Mouse (Mus musculus): ENCODE measurements around the gene Gm11273.
"Not testable (repeated sequence)": the region's sequence is repeated elsewhere in the genome, so short reads cannot be mapped to it uniquely, and the experiment has no call there.

Gene Gm11273

DNA sequence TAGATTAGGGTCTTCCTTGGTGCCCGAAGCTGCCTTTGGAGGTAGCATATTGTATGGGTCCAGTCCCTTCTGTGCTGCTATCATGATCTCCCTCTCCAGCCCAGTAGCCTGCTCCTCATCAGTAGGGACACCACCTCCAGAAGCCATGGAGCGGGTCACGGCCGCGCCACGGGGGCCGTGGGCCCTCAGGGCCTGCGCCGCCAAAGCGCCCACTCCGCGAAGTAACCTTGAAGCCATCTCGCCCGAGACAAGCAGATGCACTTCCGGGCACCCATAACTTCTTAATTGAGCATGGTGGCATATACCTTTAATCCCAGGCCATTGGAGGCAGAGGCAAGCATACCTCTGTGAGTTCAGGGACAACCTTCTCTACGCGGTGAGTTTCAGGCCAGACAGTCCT lies at the start of gene Gm11273:
Gene Gm11273 (minus strand): TSS at position 237 of the 400 bp plus-strand sequence.
- not testable (repeated sequence) for DNase-seq

DNA sequence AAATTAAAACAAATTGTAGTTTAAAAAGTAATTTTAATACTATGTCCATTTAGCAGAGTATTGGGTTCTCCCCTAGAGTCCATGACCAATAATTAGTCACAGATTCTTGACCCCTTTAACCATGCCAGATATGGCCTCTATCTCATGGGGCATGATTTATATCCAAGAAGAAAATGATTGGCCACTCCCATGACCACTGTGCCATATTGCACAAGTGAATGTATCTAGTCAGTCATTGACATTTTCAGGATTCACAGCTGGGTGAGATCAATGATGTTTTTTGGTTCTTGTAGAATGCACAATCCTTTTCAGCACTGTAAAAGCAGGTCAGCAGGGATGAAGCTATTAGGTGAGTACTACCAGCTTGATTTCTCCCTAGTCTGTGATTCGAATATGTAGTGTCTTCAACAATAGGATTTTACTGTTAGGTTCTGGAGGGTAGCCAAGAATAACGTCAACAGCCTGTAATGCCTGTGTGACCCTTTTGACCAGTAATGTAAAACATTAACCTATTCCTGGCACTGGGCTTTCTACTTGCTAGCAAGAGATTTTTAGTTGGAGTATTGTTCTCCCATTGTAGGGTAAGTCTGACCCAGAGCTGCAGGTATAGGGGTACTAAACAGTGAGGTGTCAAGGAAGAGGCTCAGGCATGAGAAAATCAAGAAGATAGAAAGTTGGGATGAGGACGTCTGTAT lies 49.3 kb upstream of the Gm11273 start:
- no peak for DNase-seq

DNA sequence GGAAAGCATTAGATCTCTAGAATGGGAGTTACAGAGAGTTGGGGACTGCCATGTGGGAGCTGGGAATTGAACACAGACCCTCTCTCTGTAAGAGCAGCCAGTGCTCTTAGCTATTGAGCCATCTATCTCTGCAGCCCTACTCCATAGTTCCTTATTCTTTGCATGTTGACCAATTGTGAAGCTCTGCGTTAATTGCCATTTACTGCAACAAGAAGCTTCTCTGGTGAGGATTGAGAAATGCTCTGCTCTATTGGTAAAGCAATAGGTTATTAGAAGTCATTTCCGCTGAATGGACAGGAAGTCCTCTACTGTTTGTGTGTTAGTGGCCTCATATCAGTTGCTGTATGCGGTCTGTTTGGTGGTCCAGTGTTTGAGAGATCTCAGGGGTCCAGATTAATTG lies 48.3 kb upstream of the Gm11273 start:
- no peak for DNase-seq

DNA sequence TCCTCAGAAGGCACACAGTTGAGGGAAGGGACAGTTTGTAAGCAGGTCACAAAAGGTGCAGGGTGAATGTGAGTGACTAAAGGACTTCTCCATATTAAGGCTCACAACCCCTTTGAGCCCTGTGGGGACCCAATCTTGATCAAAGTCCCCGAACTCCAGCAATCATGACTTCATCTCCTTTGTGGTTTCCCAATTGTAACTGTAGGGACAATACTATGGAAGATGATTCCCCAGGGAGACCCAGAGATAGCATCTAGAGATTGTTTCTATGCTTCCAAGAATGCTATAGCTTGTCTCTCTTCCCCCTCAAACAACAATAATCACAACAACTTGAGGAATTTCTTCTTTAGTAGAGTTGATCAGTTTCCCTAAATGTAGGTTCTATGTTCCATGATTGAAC lies 41.5 kb upstream of the Gm11273 start, which contains the start of gene Olfr1366:
Gene Olfr1366 (minus strand): TSS at position 101 of the 400 bp plus-strand sequence.
- no peak for DNase-seq

DNA sequence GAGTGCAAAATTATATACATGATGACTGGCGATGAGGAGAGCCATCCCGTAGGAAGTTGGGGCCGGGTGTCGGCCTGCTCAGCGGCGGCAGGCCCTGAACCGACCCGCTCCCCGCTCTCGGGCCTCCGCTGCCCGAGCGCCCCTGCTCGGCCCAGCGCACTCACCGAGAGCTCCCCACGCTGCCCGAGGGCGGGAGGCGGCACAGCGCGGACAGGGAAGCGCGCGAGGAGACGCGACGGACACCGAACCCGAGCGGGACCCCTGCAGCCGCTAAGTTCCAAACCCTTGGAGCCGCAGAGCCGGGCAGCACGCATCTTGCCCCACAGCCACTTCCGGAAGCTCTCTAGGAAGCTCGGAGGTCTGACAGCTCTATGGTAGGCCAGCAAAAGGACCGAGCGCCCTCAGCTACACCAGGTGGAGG lies 29.6 kb upstream of the Gm11273 start, which contains the start of gene Zkscan8:
Gene Zkscan8 (minus strand): TSS at position 340 of the 421 bp plus-strand sequence.
- DNase-seq: peak; percentile 91

DNA sequence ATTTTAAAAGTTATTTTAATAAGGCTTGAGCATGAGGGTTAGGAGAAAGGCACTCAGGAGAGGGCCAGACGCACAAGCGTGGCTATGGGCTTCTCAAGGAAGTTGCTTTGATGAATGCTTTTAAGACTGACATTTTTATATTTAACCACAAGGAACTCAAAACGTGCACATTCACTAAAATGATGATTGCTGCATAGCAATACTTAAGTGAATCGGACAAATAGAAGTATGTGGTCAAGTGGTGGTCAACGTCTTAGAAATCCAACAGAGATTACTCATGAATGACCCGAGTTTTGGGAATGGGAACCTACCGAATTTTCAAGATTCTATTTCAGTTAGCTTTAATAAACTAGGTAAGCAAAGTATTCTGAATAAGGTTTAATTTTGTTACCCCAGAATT lies 28.9 kb upstream of the Gm11273 start:
- no peak for DNase-seq

DNA sequence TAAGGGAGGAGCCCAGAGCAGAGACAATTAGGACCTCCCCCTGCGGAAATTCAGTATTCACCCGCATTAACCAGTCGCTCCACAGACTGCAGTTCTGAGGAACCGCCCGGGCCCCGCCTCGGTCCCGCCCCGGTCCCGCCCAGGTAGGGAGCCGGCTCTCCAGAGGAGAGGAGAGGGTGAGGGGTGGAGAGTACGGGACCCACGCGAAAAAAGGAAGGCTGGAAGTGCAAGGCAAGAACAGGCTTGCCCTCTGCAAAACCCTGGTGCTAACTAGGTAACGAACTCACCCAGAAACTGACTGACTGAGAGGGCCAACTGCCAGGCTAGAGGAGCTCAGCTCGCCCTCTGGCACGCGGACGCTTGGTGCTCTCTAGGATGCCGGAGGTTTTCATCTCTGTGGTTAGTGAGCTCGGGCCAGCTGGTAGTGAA lies 5.0 kb upstream of the Gm11273 start:
- peak; percentile 77 for DNase-seq

DNA sequence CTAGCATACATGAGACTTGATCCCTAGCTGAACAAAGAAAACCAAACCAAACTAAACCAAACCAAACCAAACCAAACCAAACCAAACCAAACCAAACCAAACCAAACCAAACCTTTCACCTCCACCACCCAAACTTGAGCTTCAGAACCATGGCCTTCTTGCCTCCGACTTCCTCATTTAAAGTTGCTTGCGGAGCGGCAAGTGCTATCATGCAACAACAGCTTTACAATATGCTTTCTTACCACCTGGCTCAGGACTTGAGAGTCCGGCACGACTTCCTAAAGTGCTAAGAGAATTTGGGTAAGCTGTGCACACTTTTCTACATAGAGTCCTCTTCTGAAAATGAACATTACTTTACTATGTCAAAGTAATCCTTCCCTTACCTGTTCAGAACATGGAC lies 1.1 kb upstream of the Gm11273 start:
- no peak for DNase-seq

DNA sequence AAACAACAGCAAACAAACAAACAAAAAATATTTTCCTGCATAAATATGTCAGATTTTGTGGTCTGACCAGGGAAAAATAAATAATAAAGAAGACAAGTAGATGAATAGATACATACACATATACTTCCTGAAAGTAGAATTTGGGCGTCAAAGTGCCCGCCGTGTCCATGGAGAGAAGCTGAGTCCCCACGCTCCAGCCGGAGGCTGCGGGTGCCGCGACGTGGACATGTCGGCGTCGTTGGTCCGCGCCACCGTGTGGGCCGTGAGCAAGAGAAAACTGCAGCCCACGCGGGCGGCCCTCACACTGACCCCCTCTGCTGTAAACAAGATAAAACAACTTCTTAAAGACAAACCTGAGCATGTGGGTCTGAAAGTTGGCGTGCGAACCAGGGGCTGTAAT lies 6.1 kb downstream of the Gm11273 start, which contains the start of gene AK157302:
Gene AK157302 (plus strand): TSS at position 144 of the 400 bp plus-strand sequence.
- DNase-seq: no peak

DNA sequence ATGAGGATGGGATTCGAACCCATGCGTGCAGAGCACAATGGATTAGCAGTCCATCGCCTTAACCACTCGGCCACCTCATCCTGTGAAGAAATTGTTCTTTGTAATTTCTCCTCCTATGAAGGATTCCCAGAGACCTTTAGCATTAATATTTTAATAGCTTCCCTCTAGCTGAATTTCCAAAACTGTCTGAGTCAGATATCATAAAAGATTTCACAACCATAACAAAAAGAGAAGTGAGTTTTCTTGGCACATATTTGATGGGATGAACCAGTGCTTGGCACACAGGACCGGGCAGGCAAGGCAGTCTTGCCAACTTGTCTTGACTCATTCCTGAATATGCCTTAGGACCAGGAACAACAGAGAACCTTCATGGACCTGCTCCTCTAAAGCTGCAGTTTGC lies 8.4 kb downstream of the Gm11273 start:
- no peak for DNase-seq

DNA sequence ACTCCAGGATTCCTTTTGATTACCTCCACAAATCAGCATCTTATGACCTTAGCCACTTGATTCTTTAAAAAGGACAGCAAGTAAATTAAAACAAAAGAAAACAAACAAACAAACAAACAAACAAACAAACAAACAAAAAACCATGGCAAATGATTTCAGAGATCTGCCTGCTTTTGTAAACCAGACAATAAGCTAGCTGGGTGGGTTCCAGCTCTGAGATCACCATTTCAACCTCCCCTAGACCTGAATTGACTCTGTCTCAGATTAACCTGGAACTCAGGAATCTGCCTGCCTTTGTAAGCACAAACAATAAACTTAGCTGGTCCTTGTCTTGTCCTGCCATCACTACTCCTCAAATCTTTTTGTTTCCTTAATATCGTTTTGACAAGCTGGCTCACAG lies 14.3 kb downstream of the Gm11273 start:
- no peak for DNase-seq

DNA sequence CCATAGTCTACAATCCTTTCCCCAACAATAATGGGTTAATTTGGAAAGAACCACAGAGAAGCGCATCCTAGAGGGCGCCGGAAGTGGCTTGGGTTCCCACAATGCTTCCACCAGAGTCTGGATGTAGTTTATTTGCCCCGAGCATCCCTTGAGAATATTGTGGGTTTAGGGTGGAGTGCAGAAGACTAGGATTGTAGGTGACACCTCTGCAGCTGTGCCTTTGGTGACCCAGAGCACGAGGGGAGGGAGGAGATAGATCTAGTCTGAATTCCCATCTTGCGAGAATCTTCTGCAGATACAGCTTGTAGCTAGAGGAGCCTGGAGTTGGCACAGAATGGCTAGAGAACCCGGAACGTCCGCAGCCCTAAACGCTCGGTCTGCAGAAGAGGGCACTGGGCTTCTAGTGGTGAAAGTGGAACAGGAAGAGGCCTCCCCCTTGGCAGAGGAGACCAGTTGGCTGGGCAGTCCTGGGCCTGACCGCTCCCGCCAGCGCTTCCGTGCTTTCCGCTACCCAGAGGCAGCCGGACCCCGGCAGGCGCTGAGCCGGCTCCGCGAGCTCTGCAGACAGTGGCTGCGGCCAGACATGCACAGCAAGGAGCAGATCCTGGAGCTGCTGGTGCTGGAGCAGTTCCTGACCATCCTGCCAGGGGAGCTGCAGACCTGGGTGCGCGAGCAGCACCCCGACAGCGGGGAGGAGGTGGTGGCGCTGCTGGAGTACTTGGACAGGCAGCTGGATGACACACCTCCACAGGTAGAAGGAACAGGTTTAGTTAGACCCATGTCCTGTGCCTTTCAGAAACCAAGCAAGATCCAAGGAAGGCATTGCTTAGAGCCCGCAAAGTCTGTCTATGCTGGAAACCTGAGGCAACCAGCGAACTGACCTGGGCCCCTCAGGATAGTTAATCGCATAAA lies 22.2 kb downstream of the Gm11273 start, which contains the start of the genes Zkscan4 and Gm10065:
Gene Zkscan4 (plus strand): TSS at position 149 of the 912 bp plus-strand sequence.
Gene Gm10065 (minus strand): TSS at position 683 of the 912 bp plus-strand sequence.
- peak; percentile 11 for DNase-seq

DNA sequence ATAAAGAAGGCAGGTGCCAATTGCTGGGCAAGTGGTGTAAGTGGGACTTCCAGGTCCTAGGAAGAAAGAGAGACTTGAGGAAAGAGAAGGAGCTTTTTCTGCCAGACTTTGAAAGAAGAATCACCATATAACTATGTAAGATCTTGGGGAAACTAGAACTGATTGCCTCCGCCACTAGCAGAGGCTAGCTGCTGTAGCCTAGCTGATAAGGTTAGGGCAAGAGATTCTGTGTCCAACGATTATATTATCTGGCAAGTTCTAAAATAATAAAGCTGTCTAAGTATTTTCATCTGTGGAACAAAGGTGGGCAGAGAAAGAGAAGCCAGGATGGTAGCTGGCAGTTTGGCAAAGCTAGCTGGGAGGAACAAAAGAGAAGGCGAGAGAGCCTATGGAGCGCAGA lies 28.8 kb downstream of the Gm11273 start:
- no peak for DNase-seq

DNA sequence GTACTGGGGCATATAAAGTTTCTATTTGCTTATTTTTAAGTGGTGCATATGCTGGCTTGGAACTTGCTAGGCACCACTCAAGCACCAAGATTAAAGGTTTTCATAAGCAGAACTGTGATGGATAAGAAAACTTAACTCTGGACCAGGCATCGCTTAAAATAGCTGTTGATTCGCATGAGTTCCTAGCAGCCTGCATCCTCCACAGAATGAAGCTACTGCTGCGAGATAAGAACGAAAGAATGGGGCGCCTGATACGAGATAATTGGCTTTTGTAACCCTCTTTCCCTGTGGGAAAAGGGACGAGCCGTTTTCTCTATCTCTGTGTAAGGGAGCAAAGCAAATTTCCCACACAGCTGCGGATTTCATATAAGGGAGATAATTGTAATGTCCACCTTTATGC lies 32.1 kb downstream of the Gm11273 start:
- no peak for DNase-seq

DNA sequence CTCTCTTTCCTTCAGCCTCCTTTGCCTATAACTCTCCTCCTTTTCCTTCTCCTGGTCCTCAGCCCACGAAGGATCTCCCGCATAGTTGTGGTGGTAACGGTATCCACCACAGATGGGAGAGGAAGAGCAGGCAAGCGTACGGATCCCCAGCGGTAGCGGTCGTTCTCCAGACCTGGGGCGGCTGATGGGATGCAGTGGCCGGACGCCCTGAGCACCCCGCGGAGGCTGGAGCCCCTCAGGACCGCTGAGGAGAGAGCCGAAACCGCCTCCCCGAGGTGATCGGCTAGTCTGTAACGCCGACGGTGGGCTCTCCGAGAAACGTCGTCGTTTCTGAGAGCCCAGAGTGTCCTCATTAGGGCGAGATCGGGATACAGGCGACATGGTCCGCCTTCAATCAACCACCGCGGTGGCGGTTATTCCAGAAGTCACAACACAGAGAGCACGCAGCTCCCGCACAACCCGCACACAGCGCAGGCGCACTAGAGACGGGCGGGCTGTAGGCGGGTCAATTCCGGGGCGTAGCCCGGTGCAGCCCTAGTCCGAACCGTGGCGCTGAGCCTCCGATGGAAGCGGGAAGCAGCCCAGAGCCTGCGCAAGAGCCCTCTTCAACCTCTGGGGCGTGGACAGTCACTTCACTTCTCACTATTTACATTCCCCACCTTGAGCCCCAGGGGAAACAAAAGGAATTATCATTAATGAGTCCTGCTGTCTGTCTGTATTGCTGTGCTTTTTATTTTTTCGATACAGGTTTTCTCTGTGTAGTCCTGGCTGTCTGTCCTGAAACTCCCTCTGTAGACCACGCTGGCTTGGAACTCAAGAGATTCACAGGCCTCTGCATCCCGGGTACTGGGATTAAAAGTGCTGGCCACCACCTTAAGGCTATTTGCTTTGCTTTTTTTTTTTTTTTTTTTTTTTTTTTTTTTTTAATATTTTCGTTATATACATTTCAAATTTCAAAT lies 32.9 kb downstream of the Gm11273 start, which contains the start of gene Nkapl:
Gene Nkapl (minus strand): TSS at position 449 of the 959 bp plus-strand sequence.
- peak; percentile 39 for DNase-seq

DNA sequence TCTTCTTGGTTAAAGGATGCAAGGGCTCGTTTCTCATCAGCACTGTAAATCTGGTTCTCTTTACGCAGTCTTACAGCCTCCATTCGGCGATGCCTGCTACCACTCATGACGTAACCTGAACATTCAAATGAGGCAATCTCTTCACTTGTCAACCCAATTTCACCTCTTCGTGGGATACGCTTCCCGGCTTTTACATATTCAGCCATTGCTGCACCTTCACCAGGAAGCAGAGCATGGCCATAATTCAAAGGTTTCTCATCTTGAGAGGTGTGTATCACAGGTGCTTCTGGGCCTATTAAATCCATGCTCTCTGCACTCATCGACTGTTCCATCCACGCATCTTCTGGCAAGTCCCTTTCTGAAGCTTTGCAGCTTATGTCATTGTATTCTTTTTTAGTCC lies 33.9 kb downstream of the Gm11273 start:
- DNase-seq: no peak

DNA sequence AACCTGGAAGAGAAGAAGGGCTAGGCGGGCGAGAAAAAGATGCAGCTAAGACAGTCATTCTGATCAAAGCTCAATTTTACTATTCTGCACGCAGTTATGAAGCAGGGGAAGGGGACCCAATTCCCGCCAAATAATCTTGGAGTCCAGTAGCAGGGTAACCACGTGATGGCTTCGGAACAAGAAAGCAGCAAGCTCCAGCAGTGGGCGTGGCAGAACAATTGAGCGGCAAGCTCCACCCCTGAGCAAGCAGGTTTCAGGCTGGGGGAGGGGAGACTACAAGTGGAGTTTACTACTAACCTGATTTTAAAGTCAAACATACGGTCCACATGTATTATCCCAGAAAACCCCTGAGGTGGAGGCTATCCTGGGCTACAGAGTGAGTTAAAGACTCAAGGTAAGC lies 38.7 kb downstream of the Gm11273 start:
- not testable (repeated sequence) for DNase-seq

DNA sequence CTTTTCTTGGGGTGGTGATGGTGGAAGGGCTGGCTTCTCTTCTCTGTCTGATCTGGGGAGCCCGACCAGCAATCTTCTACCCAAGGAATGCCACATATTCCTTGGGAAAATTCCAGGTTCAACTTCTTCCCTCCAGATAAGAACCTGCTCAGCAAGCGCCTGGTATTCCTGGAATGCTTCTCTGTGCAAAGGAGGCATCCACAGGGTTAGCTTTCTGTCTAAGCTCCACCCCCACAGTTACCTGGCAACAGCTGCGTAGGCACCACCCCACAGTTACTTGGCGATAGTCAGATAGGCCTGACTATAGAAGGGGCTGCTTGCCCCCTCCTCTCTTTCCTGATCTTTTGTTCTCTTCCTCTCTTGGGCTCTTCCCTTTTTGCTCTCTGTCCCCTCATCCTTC lies 44.9 kb downstream of the Gm11273 start:
- DNase-seq: no peak

DNA sequence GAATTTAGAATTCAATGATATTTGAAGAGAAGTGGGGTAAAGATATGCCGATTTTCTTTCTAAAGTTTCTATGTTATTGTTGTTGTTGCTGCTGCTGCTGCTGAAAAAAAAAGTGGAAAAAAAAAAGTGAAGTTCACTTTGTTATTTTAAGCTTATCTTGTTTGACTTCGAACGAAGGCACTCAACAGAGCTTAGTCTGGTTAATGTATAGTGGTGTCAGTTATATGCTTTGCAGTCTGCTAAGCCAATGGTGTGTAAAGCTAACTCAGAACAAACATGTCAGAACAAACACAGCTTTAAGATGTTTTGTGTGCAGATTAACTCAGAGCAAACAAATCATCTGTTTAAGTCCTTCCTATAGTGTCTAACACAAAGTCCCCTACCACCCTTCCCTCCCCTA lies 47.1 kb downstream of the Gm11273 start:
- DNase-seq: no peak

DNA sequence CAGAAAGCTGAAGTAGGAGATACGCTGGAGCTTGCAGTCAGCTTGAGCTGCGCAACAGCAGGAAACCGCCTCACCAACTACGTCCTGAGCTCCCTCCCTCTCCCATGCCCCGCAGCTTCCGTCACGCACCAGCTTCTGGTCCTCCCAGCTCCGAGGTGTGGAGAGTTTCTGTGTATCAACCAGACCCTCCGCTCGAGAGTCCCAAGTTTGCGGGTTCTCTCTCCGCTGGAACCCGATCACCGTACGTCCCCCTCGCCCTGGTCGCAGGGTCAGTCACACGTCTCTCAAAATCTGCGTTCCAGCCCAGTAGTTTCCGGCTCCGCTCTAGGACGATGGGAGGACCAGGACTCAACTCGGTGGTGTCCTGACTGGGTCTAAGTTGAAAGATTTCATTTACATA lies 47.8 kb downstream of the Gm11273 start, which contains the start of gene Zscan26:
Gene Zscan26 (minus strand): TSS at position 282 of the 400 bp plus-strand sequence.
- peak; percentile 71 for DNase-seq

DNA sequence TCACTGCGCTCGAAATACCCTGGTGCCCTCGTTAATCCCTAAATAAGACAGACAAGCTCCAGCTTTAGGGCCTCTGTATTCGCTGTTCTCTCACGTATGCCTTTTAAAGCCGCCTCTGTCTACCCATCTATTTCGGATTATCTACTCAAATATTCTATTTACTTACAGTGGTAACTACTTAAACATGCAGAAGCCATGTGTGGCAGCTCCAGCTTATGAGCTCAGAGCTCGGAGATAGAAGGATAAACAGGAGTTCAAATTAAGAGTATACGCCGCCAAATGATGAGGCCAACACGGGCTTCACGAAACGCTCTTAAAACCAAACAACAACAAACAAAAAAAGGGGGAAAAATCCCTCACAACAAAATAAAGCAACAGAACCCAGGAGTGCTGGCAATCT lies 48.2 kb downstream of the Gm11273 start:
- DNase-seq: no peak

Data from thymus, postnatal 25 days (tissue).